Mouse (Mus musculus): ENCODE results near the gene Yaf2. TPM values are rescaled to one million over a fixed set of nuclear protein-coding genes. Genes with fewer than 3 reads are reported as not detected.
"Not testable (repeated sequence)": the region's sequence is repeated elsewhere in the genome, so short reads cannot be mapped to it uniquely, and the experiment has no call there.

Gene Yaf2
- total and polyA plus RNA-seq, 3 experiments, result 37.7 to 50.7 TPM; not detected in 1

GRCm38 (mm10) chr15:93251553-93252250, 85.0 kb downstream of the Yaf2 start:
- Histone ChIP-seq H3K9me3 (replicated peaks; ENCODE audit: insufficient read depth, low read length) (no peaks in the 10 kb centered on the region), H3K4me3 (ENCODE audit: control insufficient read depth in 1 of 2, insufficient read depth in 1 of 2, low read depth in 2 of 2, low read length in 2 of 2) (no peak overlapping the region), H3K79me2 (ENCODE audit: control insufficient read depth, insufficient read depth, low read length, poor library complexity) (no peaks in the 10 kb centered on the region), H3K27me3 (ENCODE audit: control insufficient read depth in 1 of 2, insufficient read depth in 2 of 2, low read length in 2 of 2) (no peaks in the 10 kb centered on the region), H3K36me3 (ENCODE audit: control insufficient read depth in 1 of 2, insufficient read depth in 2 of 2, low read length in 2 of 2) (peaks cover 2% of the 10 kb centered on the region in 2 experiments; a peak in 2 of 4 replicates), H3K4me1 (ENCODE audit: control insufficient read depth in 1 of 2, insufficient read depth in 2 of 2, low read length in 2 of 2) (no peaks in the 10 kb centered on the region), H3K9ac (ENCODE audit: control insufficient read depth, low read depth, low read length, poor library complexity, severe bottlenecking) (no peak overlapping the region), H3K27ac (ENCODE audit: control insufficient read depth, low read depth, low read length) (no peak overlapping the region)
- no peak for TF ChIP-seq MEF2A (IDR thresholded peaks at IDR 0.05; ENCODE audit: extremely low read depth, insufficient replicate concordance, low read depth, low read length, poor library complexity, severe bottlenecking)
- no peak for TF ChIP-seq CHD2 (IDR thresholded peaks at IDR 0.05; ENCODE audit: low read length)
- no peak for TF ChIP-seq TBP (IDR thresholded peaks at IDR 0.05; ENCODE audit: low read depth, low read length)
- no peak for TF ChIP-seq RAD21 (IDR thresholded peaks at IDR 0.05; ENCODE audit: low read depth, low read length)
- TF ChIP-seq USF2 (IDR thresholded peaks at IDR 0.05; ENCODE audit: borderline replicate concordance in 1 of 2, insufficient read depth in 1 of 2, low read depth in 1 of 2, low read length in 2 of 2), result no peak
- TF ChIP-seq POLR2A (IDR thresholded peaks at IDR 0.05; ENCODE audit: control insufficient read depth in 1 of 2, insufficient read depth in 1 of 2, low read depth in 1 of 2, low read length in 2 of 2, poor library complexity in 1 of 2), result no peak
- DNase-seq (ENCODE audit: low read depth, low spot score), result no peak

GRCm38 (mm10) chr15:93243202-93243601, 93.5 kb downstream of the Yaf2 start:
- no peak for DNase-seq (ENCODE audit: low read depth, low spot score)
- Histone ChIP-seq H3K27ac (ENCODE audit: control insufficient read depth, low read depth, low read length) (no peak overlapping the region), H3K36me3 (ENCODE audit: control insufficient read depth in 1 of 2, insufficient read depth in 2 of 2, low read length in 2 of 2) (no peaks in the 10 kb centered on the region; a peak in 1 of 4 replicates), H3K9ac (ENCODE audit: control insufficient read depth, low read depth, low read length, poor library complexity, severe bottlenecking) (no peak overlapping the region), H3K9me3 (replicated peaks; ENCODE audit: insufficient read depth, low read length) (no peaks in the 10 kb centered on the region), H3K79me2 (ENCODE audit: control insufficient read depth, insufficient read depth, low read length, poor library complexity) (no peaks in the 10 kb centered on the region), H3K4me1 (ENCODE audit: control insufficient read depth in 1 of 2, insufficient read depth in 2 of 2, low read length in 2 of 2) (no peaks in the 10 kb centered on the region), H3K27me3 (ENCODE audit: control insufficient read depth in 1 of 2, insufficient read depth in 2 of 2, low read length in 2 of 2) (no peaks in the 10 kb centered on the region), H3K4me3 (ENCODE audit: control insufficient read depth in 1 of 2, insufficient read depth in 1 of 2, low read depth in 2 of 2, low read length in 2 of 2) (no peak overlapping the region)
- TF ChIP-seq BHLHE40 (IDR thresholded peaks at IDR 0.05; ENCODE audit: borderline replicate concordance, low read depth, low read length), result no peak
- no peak for TF ChIP-seq MAFK (IDR thresholded peaks at IDR 0.05; ENCODE audit: borderline replicate concordance, low read depth, low read length)
- TF ChIP-seq UBTF (IDR thresholded peaks at IDR 0.05; ENCODE audit: borderline replicate concordance, insufficient read depth, low read depth, low read length), result no peak
- no peak for TF ChIP-seq GABPA (IDR thresholded peaks at IDR 0.05; ENCODE audit: low read depth, low read length)
- no peak for TF ChIP-seq RAD21 (IDR thresholded peaks at IDR 0.05; ENCODE audit: low read depth, low read length)

- H3K9ac ChIP-seq (ENCODE audit: control insufficient read depth, low read depth, low read length, poor library complexity, severe bottlenecking); H3K36me3 ChIP-seq (ENCODE audit: control insufficient read depth in 1 of 2, insufficient read depth in 2 of 2, low read length in 2 of 2); H3K27me3 ChIP-seq (ENCODE audit: control insufficient read depth in 1 of 2, insufficient read depth in 2 of 2, low read length in 2 of 2); H3K79me2 ChIP-seq (ENCODE audit: control insufficient read depth, insufficient read depth, low read length, poor library complexity); H3K4me3 ChIP-seq (ENCODE audit: control insufficient read depth in 1 of 2, insufficient read depth in 1 of 2, low read depth in 2 of 2, low read length in 2 of 2); DNase-seq (ENCODE audit: low read depth, low spot score); H3K27ac ChIP-seq (ENCODE audit: control insufficient read depth, low read depth, low read length); H3K9me3 ChIP-seq (replicated peaks; ENCODE audit: insufficient read depth, low read length); H3K4me1 ChIP-seq (ENCODE audit: control insufficient read depth in 1 of 2, insufficient read depth in 2 of 2, low read length in 2 of 2): not testable (repeated sequence)
Observed at GRCm38 (mm10) chr15:93236456-93236855, 100.3 kb downstream of the Yaf2 start.

Other genes with a start within 250 kb of the Yaf2 start
- 5.3 and 6.0 TPM in 2 replicates for gene Gxylt1, start 61.8 kb downstream of the Yaf2 start, total RNA-seq (2012; rRNA removed)
- gene Gxylt1, start 61.8 kb downstream of the Yaf2 start, polyA plus RNA-seq (2012; ENCODE audit: insufficient read depth in 1 of 2, insufficient read length in 2 of 2, low read depth in 1 of 2, low replicate concordance in 2 of 2, missing spikeins in 1 of 2), result 10 to 100 TPM in 1 of 2 experiments, 1 to 10 TPM in 1; 9.9 to 48.9 TPM
- gene Zcrb1, start 61.4 kb upstream of the Yaf2 start, total RNA-seq (2012; rRNA removed), result 60.2 and 70.0 TPM in 2 replicates
- 100 to 1,000 TPM in 1 of 2 experiments, not detected in 1; 149 TPM for gene Zcrb1, start 61.4 kb upstream of the Yaf2 start, polyA plus RNA-seq (2012; ENCODE audit: insufficient read depth in 1 of 2, insufficient read length in 2 of 2, low read depth in 1 of 2, low replicate concordance in 2 of 2, missing spikeins in 1 of 2)
- 44.8 and 50.1 TPM in 2 replicates for gene Pphln1, start 61.4 kb upstream of the Yaf2 start, total RNA-seq (2012; rRNA removed)
- gene Pphln1, start 61.4 kb upstream of the Yaf2 start, polyA plus RNA-seq (2012; ENCODE audit: insufficient read depth in 1 of 2, insufficient read length in 2 of 2, low read depth in 1 of 2, low replicate concordance in 2 of 2, missing spikeins in 1 of 2), result 10 to 100 TPM; 43.4 to 63.0 TPM

Measured in MEL (cell line).